Mouse (Mus musculus) kidney, postnatal 0 days (tissue): ENCODE measurements around the gene Pum2. TPM values are rescaled to one million over a fixed set of nuclear protein-coding genes. Genes with fewer than 3 reads are reported as not detected.

Experiments
- ATAC-seq: fragments of 200-750 bp; cut with Nextera tagmentation; replicated peaks from 2 replicates; pipeline ENCODE4 v1.8.0; 2017; ENCODE audit warnings: low read depth, moderate number of reproducible peaks, moderate TSS enrichment, moderate library complexity; ENCODE audit not compliant: low FRiP score
- DNase-seq: peaks from one replicate; pipeline ENCODE4 v3.0.0-alpha.2; 2016; ENCODE audit warnings: low spot score
- H3K27ac ChIP-seq: fragments of 300-500 bp; sonication (generic); 2 replicates; pipeline ENCODE4 v1.5.1; 2014; ENCODE audit warnings: mild to moderate bottlenecking
- H3K27me3 ChIP-seq: fragments of 300-500 bp; sonication (generic); 2 replicates; pipeline ENCODE4 v1.6.1; 2014; ENCODE audit warnings: low read length, mixed read lengths; ENCODE audit not compliant: insufficient read depth
- H3K36me3 ChIP-seq: fragments of 300-500 bp; sonication (generic); 2 replicates; pipeline ENCODE4 v1.6.1; 2014; ENCODE audit warnings: low read length, mixed read lengths; ENCODE audit not compliant: insufficient read depth
- H3K4me1 ChIP-seq: fragments of 300-500 bp; sonication (generic); replicated peaks from 2 replicates; pipeline ENCODE4 v1.6.1; 2014; ENCODE audit warnings: antibody characterized with exemption, low read length, mixed read lengths; ENCODE audit not compliant: insufficient read depth
- H3K4me2 ChIP-seq: fragments of 300-500 bp; sonication (generic); 2 replicates; pipeline ENCODE4 v1.6.1; 2014; ENCODE audit warnings: mild to moderate bottlenecking, low read length, moderate library complexity, mixed read lengths
- H3K4me3 ChIP-seq: fragments of 300-500 bp; sonication (generic); replicated peaks from 2 replicates; pipeline ENCODE4 v1.5.1; 2014; ENCODE audit warnings: low read depth, low read length
- H3K9ac ChIP-seq: fragments of 300-500 bp; sonication (generic); 2 replicates; pipeline ENCODE4 v1.6.1; 2014; ENCODE audit warnings: low read depth, low read length
- H3K9me3 ChIP-seq: fragments of 300-500 bp; sonication (generic); replicated peaks from 2 replicates; pipeline ENCODE4 v1.6.1; 2016; ENCODE audit warnings: low read length, inconsistent platforms, mixed read lengths
- CTCF ChIP-seq: IDR thresholded peaks from 2 replicates; pipeline ENCODE4 v1.5.1; 2016; ENCODE audit warnings: antibody characterized with exemption, low read depth, mild to moderate bottlenecking, moderate library complexity
- WGBS: fragments of 180-500 bp; shearing (Covaris S2); extraction: QIAGEN DNeasy Blood & Tissue Kit; methylation state at CpG from one replicate; pipeline ENCODE4 v1.1.7; 2014; 5-methylcytosine and 5-hydroxymethylcytosine counted together
- polyA plus RNA-seq: library from polyadenylated mRNA; unstranded; fragments of >200 nt; fragmentation: Nextera tagmentation; extraction: Ambion mirVana; gene quantifications from 2 replicates; pipeline ENCODE4 v1.2.1, GENCODE M21; 2015

Pum2 gene
- polyA plus RNA-seq, 1 experiment from 2014 or later = 35.5 TPM

GRCm38 (mm10) chr12:8662721-8663120 is 11.2 kb upstream of the Pum2 start:
- no peak for ATAC-seq
- Histone ChIP-seq H3K4me1 (peaks cover 7% of the 10 kb centered on the region; the same call in 1 of the 2 replicates), H3K27me3 (no peaks in the 10 kb centered on the region), H3K27ac (no peak overlapping the region), H3K36me3 (no peaks in the 10 kb centered on the region), H3K9me3 (no peaks in the 10 kb centered on the region), H3K4me2 (no peak overlapping the region), H3K4me3 (no peak overlapping the region), H3K9ac (no peak overlapping the region)
- 70% methylated on average over 4 of the region's 4 CpGs for WGBS
- TF ChIP-seq CTCF = no peak
- DNase-seq = no peak

GRCm38 (mm10) chr12:8667473-8668255 is 6.3 kb upstream of the Pum2 start:
- no peak overlapping the region for H3K27ac ChIP-seq
- H3K27me3 ChIP-seq = no peaks in the 10 kb centered on the region
- DNase-seq (no peak), ATAC-seq (no peak)
- H3K4me1 ChIP-seq = peaks cover under 1% of the 10 kb centered on the region; the same call in 1 of the 2 replicates
- WGBS = 74% methylated on average over 4 of the region's 4 CpGs
- TF ChIP-seq CTCF = no peak
- no peak overlapping the region for H3K9ac ChIP-seq
- no peaks in the 10 kb centered on the region for H3K9me3 ChIP-seq
- H3K36me3 ChIP-seq = no peaks in the 10 kb centered on the region
- H3K4me3 ChIP-seq = no peak overlapping the region
- no peak overlapping the region for H3K4me2 ChIP-seq

- Histone ChIP-seq H3K4me3 (no peak overlapping the region), H3K27ac (no peak overlapping the region), H3K4me2 (no peak overlapping the region), H3K27me3 (no peaks in the 10 kb centered on the region), H3K9ac (no peak overlapping the region), H3K36me3 (no peaks in the 10 kb centered on the region), H3K9me3 (no peaks in the 10 kb centered on the region), H3K4me1 (0 out of 2 replicates have a peak, but pooled peaks cover 4% of the 10 kb centered on the region)
- TF ChIP-seq CTCF = no peak
- DNase-seq (no peak), ATAC-seq (no peak)
- 74% methylated on average over 4 of the region's 4 CpGs for WGBS
Measured at GRCm38 (mm10) chr12:8669421-8669820, 4.5 kb upstream of the Pum2 start.

- H3K4me3 ChIP-seq = no peak overlapping the region
- no peak overlapping the region for H3K27ac ChIP-seq
- H3K9me3 ChIP-seq = no peaks in the 10 kb centered on the region
- TF ChIP-seq CTCF = no peak
- H3K36me3 ChIP-seq = no peaks in the 10 kb centered on the region
- H3K27me3 ChIP-seq = no peaks in the 10 kb centered on the region
- H3K4me2 ChIP-seq = no peak overlapping the region
- DNase-seq (no peak), ATAC-seq (no peak)
- 70% methylated on average over 3 of the region's 3 CpGs for WGBS
- H3K4me1 ChIP-seq = 0 out of 2 replicates have a peak, but pooled peaks cover 4% of the 10 kb centered on the region
- H3K9ac ChIP-seq = no peak overlapping the region
Measured at GRCm38 (mm10) chr12:8669846-8670245, 4.1 kb upstream of the Pum2 start.

GRCm38 (mm10) chr12:8673121-8673973 is 587 bp upstream of the Pum2 start:
- Histone ChIP-seq H3K27ac (peak overlapping the region; percentile 99), H3K4me2 (peak overlapping the region; percentile 65), H3K4me3 (peak overlapping the region; percentile 98), H3K27me3 (no peaks in the 10 kb centered on the region), H3K36me3 (no peaks in the 10 kb centered on the region), H3K4me1 (peaks cover 9% of the 10 kb centered on the region; the same call in 1 of the 2 replicates), H3K9me3 (no peaks in the 10 kb centered on the region), H3K9ac (peak overlapping the region; percentile 100)
- ATAC-seq (no peak), DNase-seq (no peak)
- TF ChIP-seq CTCF = no peak
- WGBS = 40% methylated on average over 17 of the region's 17 CpGs

- WGBS = under 1% methylated on average over 23 of the region's 62 CpGs
- peak overlapping the region; percentile 100 for H3K9ac ChIP-seq
- H3K4me3 ChIP-seq = peak overlapping the region; percentile 98
- peak; percentile 48 for DNase-seq
- no peaks in the 10 kb centered on the region for H3K27me3 ChIP-seq
- ATAC-seq = peak; percentile 78
- H3K9me3 ChIP-seq = no peaks in the 10 kb centered on the region
- H3K4me2 ChIP-seq = peak overlapping the region; percentile 65
- no peaks in the 10 kb centered on the region for H3K36me3 ChIP-seq
- peak overlapping the region; percentile 99 for H3K27ac ChIP-seq
- no peak for TF ChIP-seq CTCF
- peaks cover 9% of the 10 kb centered on the region; the same call in 1 of the 2 replicates for H3K4me1 ChIP-seq
Measured at GRCm38 (mm10) chr12:8674377-8674864, 487 bp downstream of the Pum2 start.
